Mouse (Mus musculus) olfactory bulb, adult 2 months (tissue): Measurements from ENCODE around the gene Spp2.

Source experiments
- CTCF ChIP-seq: fragments of 200-500 bp; IDR thresholded peaks from 2 replicates; pipeline ENCODE4 v1.5.1; 2012; ENCODE audit warnings: low read depth, mild to moderate bottlenecking, low read length, moderate library complexity; ENCODE audit not compliant: insufficient read depth
- POLR2A ChIP-seq: fragments of 200-500 bp; IDR thresholded peaks from 2 replicates; pipeline ENCODE4 v1.6.1; 2012; ENCODE audit warnings: mild to moderate bottlenecking, low read depth, low read length, moderate library complexity; ENCODE audit not compliant: insufficient read depth

DNA sequence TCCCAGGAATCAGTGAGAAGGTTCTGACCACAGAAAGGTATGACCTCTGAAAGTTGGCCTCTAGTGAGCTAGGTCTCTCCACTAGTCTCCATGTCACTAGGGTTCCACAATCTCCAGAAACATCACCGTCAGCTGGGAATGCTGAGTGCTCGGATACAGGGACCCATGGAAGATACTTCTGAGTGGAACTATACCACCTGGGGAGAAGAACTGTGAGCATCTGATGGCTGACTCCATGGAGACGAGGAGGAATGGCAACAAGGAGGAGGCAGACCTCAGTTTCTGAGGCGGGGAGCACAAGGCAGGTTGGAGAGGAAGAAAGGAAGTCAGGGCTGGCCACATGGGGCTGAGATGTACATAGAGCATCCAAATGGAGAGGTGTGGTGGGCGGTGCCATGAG, 52.9 kb downstream of the Spp2 start:
- TF ChIP-seq CTCF (no peak), POLR2A (no peak)
